Mouse (Mus musculus) adrenal gland, adult (tissue): ENCODE measurements around the gene Copg2.
A peak's percentile ranks its signal among the peaks of the same experiment; 100 is the strongest.

Experiments used
- DNase-seq, 2 experiments: peaks; one replicate each; pipeline ENCODE4 v3.0.0; 2022 to 2023; ENCODE audit warnings: low spot score in 1 of 2; ENCODE audit not compliant: inconsistent age in 2 of 2

Gene Copg2

DNA sequence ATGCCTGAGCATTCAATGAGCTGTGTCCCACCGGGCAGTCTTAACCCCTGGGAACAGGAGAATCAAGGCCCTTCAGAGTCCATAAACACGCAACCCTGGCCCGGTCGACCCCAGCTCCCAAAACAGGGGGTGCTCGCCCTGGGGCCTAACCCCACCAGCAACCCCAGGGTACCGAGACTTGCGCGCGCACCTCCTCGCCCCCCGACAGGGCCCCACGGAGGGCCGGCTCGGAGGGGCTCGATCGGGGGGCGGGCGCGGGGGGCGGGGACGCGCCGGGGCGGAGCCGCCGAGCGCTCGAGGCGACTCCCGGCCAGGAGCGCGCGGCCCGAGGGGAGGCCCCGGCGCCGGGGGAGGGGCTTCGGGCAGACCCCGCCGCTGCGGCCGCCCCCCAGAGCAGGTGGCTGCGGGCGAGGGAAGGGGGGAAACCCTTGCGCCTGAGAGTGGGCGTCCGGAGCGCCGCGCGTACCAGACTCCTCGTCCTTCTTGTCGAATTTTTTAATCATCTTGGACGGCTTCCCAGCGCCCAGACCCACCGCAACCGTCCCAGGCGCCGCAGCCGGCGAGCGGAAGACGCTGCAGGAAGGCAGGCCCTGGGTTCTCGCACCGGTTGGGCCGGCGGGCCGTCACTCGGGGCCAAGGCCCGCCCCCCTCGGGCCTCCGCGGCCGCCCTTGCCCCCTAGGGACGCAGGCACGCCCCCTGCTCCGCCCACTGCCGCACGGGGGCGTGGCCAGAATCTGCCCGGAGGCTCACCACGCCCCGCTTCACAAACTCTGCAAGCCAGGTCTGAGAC lies at the start of gene Copg2:
Copg2 (minus strand) TSS at position 600 of the 791 bp plus-strand sequence.
- peak; percentile 97 to 99 for DNase-seq

GRCm38 (mm10) chr6:30939264-30939663 lies 42.7 kb upstream of the Copg2 start:
- DNase-seq, result no peak

GRCm38 (mm10) chr6:30922821-30923220 lies 26.2 kb upstream of the Copg2 start:
- DNase-seq, result peak in 1 of 2 experiments; percentile 32

GRCm38 (mm10) chr6:30921826-30922225 lies 25.2 kb upstream of the Copg2 start:
- no peak for DNase-seq

- DNase-seq, result peak in 1 of 2 experiments; percentile 22
Observed at GRCm38 (mm10) chr6:30920834-30921675, 24.5 kb upstream of the Copg2 start.

GRCm38 (mm10) chr6:30915473-30915872 lies 18.9 kb upstream of the Copg2 start, which contains the start of gene Tsga13:
Gene Tsga13, minus strand, starts transcription at chr6:30915573.
- no peak for DNase-seq

DNA sequence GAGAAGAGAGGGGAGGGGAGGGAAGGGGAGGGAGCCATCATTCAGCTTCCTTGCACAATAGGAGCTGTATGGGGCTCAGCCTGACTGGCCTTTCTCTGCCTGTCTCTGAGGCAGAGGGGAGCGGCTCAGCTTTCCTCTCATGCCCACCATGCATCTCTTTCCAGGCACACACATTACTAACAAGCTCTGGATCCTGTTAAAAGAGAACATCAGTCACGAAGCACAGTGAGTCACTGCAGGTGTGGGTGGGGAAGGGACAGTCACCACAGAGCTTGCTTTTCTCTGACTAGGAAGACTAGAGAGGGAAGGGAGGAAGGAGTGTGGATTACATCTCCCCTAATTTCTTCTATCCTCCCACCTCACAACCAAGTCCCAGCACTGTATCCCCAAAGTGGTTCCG lies 11.4 kb upstream of the Copg2 start:
- DNase-seq, result no peak

GRCm38 (mm10) chr6:30904911-30905310 lies 8.3 kb upstream of the Copg2 start:
- no peak for DNase-seq

- DNase-seq, result no peak
Observed at GRCm38 (mm10) chr6:30904033-30904432, 7.4 kb upstream of the Copg2 start.

- DNase-seq, result no peak
Observed at GRCm38 (mm10) chr6:30897520-30897919, 926 bp upstream of the Copg2 start.

GRCm38 (mm10) chr6:30896986-30897327 lies 363 bp upstream of the Copg2 start:
- DNase-seq, result no peak

DNA sequence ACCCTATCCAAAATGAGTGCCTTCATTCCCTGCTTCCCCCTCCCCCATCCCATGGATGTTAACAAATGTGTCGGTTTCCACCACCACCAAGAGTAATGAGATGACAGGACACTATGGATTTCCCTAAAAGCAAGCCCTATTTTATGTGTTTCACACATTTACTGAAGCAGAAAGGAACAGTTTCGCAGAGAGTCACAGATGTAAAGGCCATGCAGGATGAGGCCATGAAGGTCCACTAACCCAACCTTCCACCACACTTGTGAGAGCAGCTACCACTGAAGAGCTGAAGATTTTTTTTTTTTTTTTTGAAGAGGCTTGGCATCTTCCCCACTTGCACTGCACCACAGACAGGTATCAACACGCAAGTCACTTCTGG lies 787 bp downstream of the Copg2 start:
- DNase-seq, result peak; percentile 18 to 76

GRCm38 (mm10) chr6:30893081-30893480 lies 3.5 kb downstream of the Copg2 start:
- peak in 1 of 2 experiments; percentile 43 for DNase-seq

- DNase-seq, result no peak
Observed at GRCm38 (mm10) chr6:30891761-30892160, 4.8 kb downstream of the Copg2 start.

DNA sequence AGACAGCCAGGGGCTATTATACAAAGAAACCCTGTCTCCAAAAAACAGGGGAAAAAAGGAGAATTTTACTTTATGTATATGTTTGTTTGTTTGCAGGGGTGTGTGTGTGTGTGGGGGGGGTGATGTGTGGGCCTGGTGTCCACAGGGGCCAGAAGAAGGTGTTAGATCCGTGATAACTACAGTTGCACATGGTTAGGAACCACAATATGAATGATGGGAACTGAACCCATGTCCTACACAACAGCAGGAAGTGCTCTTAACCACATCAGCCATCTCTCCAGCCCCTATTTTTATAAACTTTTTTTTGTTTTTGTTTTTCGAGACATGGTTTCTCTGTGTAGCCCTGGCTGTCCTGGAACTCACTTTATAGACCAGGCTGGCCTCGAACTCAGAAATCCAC lies 11.7 kb downstream of the Copg2 start:
- DNase-seq, result no peak

GRCm38 (mm10) chr6:30883491-30883890 lies 13.1 kb downstream of the Copg2 start:
- peak in 1 of 2 experiments; percentile 36 for DNase-seq

DNA sequence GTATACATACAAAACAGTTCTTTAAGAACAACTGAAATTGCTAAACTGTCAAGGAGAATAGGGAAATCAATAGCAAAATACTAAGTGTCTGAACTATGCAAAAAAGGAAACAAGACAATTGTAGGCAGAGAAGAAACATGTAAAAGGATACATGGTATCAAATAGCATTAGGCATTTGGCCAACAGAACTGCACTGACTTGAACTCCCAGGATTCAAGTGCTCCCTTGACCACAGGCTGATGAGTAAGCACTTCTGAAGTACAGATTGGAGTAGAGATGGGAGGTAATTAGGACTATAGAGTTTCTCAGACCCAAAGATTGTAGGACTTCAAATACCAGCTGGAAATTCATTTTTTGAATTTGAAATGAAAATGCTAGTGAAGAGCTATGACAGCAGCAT lies 19.9 kb downstream of the Copg2 start:
- DNase-seq, result no peak

GRCm38 (mm10) chr6:30866501-30866900 lies 30.1 kb downstream of the Copg2 start:
- no peak for DNase-seq

GRCm38 (mm10) chr6:30865031-30865678 lies 31.4 kb downstream of the Copg2 start:
- no peak for DNase-seq

GRCm38 (mm10) chr6:30855956-30856355 lies 40.6 kb downstream of the Copg2 start:
- DNase-seq, result no peak

DNA sequence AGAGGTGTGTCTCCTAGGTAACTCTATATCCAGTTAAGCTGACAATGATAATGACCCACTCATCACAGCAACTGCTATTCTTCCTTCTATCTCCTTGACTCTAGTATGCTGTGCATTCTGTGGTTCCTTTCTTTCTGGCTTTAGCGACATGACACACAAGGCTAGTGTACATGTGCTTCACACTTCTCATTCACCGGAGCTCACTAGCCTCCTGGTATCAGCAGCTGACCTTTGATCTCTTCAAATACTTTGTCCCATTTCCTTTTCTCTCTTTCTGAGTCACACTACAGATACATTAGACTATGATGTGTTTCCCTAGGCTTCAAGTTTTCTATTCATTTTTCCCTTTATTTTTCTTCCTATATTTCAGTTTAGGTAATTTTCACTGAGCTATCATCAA lies 41.4 kb downstream of the Copg2 start:
- DNase-seq, result no peak

GRCm38 (mm10) chr6:30849818-30850217 lies 46.8 kb downstream of the Copg2 start:
- peak in 1 of 2 experiments; percentile 23 for DNase-seq
